Mouse (Mus musculus) hindbrain, embryonic 15.5 days (tissue): ENCODE results near the gene Mettl26. TPM values are rescaled to one million over a fixed set of nuclear protein-coding genes. Genes with fewer than 3 reads are reported as not detected.

Experiments
- ATAC-seq: fragments of 200-750 bp; cut with Nextera tagmentation; 2 replicates; pipeline ENCODE4 v1.8.0; 2017; ENCODE audit warnings: low read depth, moderate number of reproducible peaks, moderate TSS enrichment; ENCODE audit not compliant: low FRiP score
- H3K27ac ChIP-seq: fragments of 300-500 bp; sonication (generic); replicated peaks from 2 replicates; pipeline ENCODE4 v1.5.1; 2015; ENCODE audit warnings: mild to moderate bottlenecking, inconsistent platforms
- H3K27me3 ChIP-seq: fragments of 300-500 bp; sonication (generic); 2 replicates; pipeline ENCODE4 v1.6.1; 2015; ENCODE audit warnings: control low read depth, inconsistent platforms
- H3K36me3 ChIP-seq: fragments of 300-500 bp; sonication (generic); 2 replicates; pipeline ENCODE4 v1.6.1; 2015; ENCODE audit warnings: control low read depth, inconsistent platforms
- H3K4me1 ChIP-seq: fragments of 300-500 bp; sonication (generic); replicated peaks from 2 replicates; pipeline ENCODE4 v1.6.1; 2015; ENCODE audit warnings: control low read depth, inconsistent platforms
- H3K4me2 ChIP-seq: fragments of 300-500 bp; sonication (generic); 2 replicates; pipeline ENCODE4 v1.6.1; 2015; ENCODE audit warnings: moderate library complexity, mild to moderate bottlenecking, inconsistent platforms
- H3K4me3 ChIP-seq: fragments of 300-500 bp; sonication (generic); 2 replicates; pipeline ENCODE4 v1.5.1; 2015; ENCODE audit warnings: mild to moderate bottlenecking, inconsistent platforms
- H3K9ac ChIP-seq: fragments of 300-500 bp; sonication (generic); 2 replicates; pipeline ENCODE4 v1.6.1; 2015; ENCODE audit warnings: inconsistent platforms
- H3K9me3 ChIP-seq: fragments of 300-500 bp; sonication (generic); 2 replicates; pipeline ENCODE4 v1.6.1; 2016; ENCODE audit warnings: control low read depth, inconsistent platforms
- WGBS: fragments of 180-500 bp; shearing (Covaris S2); methylation state at CpG from one replicate; pipeline ENCODE4 v1.1.7; 2015; 5-methylcytosine and 5-hydroxymethylcytosine counted together
- polyA plus RNA-seq: library from polyadenylated mRNA; unstranded; fragments of >200 nt; fragmentation: Nextera tagmentation; extraction: Ambion mirVana; gene quantifications from 2 replicates; pipeline ENCODE4 v1.2.1, GENCODE M21; 2015

Gene Mettl26
- 58.7 and 64.1 TPM in 2 replicates for polyA plus RNA-seq

GRCm38 (mm10) chr17:25874721-25875170 is at the start of gene Mettl26:
Gene Mettl26 (plus strand): TSS chr17:25875074.
- Histone ChIP-seq H3K9ac (peak within 1 kb of the TSS; percentile 85), H3K27me3 (no peaks in the 10 kb centered on the region), H3K9me3 (no peaks in the 10 kb centered on the region), H3K36me3 (0 out of 2 replicates have a peak, but pooled peaks cover 3% of the 10 kb centered on the region), H3K27ac (peak within 1 kb of the TSS; percentile 95), H3K4me1 (peaks cover 27% of the 10 kb centered on the region), H3K4me2 (peak within 1 kb of the TSS; percentile 90), H3K4me3 (peak within 1 kb of the TSS; percentile 64)
- under 1% methylated on average over 25 of the region's 25 CpGs for WGBS
- peak; percentile 67 for ATAC-seq

GRCm38 (mm10) chr17:25825311-25825710 is 49.6 kb upstream of the Mettl26 start:
- Histone ChIP-seq H3K4me1 (peaks cover 67% of the 10 kb centered on the region), H3K4me3 (no peak overlapping the region), H3K9me3 (no peaks in the 10 kb centered on the region), H3K27ac (no peak overlapping the region), H3K4me2 (peak overlapping the region; percentile 91), H3K9ac (no peak overlapping the region), H3K36me3 (peaks cover 16% of the 10 kb centered on the region), H3K27me3 (no peaks in the 10 kb centered on the region)
- no peak for ATAC-seq
- 92% methylated on average over 6 of the region's 6 CpGs for WGBS

DNA sequence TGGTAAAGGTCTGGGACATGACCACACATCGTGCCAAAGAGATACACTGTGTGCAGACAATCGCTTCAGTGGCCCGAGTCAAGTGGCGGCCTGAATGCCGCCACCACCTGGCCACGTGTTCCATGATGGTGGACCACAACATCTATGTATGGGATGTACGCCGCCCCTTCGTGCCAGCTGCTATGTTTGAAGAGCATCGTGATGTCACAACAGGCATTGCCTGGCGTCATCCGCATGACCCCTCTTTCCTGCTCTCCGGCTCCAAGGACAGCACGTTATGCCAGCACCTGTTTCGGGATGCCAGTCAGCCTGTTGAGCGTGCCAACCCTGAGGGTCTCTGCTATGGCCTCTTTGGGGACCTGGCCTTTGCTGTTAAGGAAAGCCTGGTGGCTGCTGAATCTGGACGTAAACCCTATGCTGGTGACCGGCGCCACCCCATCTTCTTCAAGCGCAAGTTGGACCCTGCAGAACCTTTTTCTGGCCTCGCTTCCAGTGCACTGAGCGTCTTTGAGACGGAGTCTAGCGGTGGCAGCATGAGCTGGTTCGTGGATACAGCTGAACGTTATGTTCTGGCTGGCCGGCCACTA is 48.8 kb upstream of the Mettl26 start:
- Histone ChIP-seq H3K4me3 (no peak overlapping the region), H3K27me3 (no peaks in the 10 kb centered on the region), H3K4me2 (no peak overlapping the region), H3K9ac (no peak overlapping the region), H3K27ac (no peak overlapping the region), H3K36me3 (peaks cover 24% of the 10 kb centered on the region), H3K9me3 (no peaks in the 10 kb centered on the region), H3K4me1 (peaks cover 75% of the 10 kb centered on the region)
- 96% methylated on average over 27 of the region's 27 CpGs for WGBS
- no peak for ATAC-seq

GRCm38 (mm10) chr17:25827011-25827410 is 47.9 kb upstream of the Mettl26 start:
- no peak overlapping the region for H3K9ac ChIP-seq
- H3K4me2 ChIP-seq = no peak overlapping the region
- H3K4me3 ChIP-seq = no peak overlapping the region
- peaks cover 28% of the 10 kb centered on the region for H3K36me3 ChIP-seq
- H3K4me1 ChIP-seq = peaks cover 84% of the 10 kb centered on the region
- no peak overlapping the region for H3K27ac ChIP-seq
- WGBS = 95% methylated on average over 13 of the region's 13 CpGs
- no peak for ATAC-seq
- no peaks in the 10 kb centered on the region for H3K27me3 ChIP-seq
- H3K9me3 ChIP-seq = no peaks in the 10 kb centered on the region

- no peak overlapping the region for H3K9ac ChIP-seq
- H3K4me3 ChIP-seq = no peak overlapping the region
- H3K27me3 ChIP-seq = no peaks in the 10 kb centered on the region
- H3K4me2 ChIP-seq = peak overlapping the region; percentile 92
- H3K4me1 ChIP-seq = peaks cover 85% of the 10 kb centered on the region
- no peaks in the 10 kb centered on the region for H3K9me3 ChIP-seq
- no peak for ATAC-seq
- 85% methylated on average over 22 of the region's 22 CpGs for WGBS
- H3K27ac ChIP-seq = peak overlapping the region; percentile 92; the same call in 1 of the 2 replicates
- H3K36me3 ChIP-seq = peaks cover 28% of the 10 kb centered on the region
Observed at GRCm38 (mm10) chr17:25827546-25828222, 47.2 kb upstream of the Mettl26 start.

DNA sequence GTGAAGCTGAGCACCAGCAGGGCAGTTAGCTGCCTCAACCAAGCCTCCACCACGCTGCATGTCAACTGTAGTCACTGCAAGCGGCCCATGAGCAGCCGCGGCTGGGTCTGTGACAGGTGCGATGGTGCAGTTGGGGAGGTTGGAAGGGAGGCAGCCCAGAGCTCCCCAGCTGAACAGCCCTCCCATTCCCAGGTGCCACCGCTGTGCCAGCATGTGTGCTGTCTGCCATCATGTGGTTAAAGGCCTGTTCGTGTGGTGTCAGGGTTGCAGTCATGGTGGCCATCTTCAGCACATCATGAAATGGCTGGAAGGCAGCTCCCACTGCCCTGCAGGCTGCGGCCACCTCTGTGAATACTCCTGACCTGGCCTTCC is 46.7 kb upstream of the Mettl26 start:
- WGBS = 86% methylated on average over 8 of the region's 8 CpGs
- no peaks in the 10 kb centered on the region for H3K27me3 ChIP-seq
- no peak; the same call in 1 of the 2 replicates for ATAC-seq
- H3K27ac ChIP-seq = peak overlapping the region; percentile 92
- H3K4me3 ChIP-seq = peak overlapping the region; percentile 69
- peaks cover 28% of the 10 kb centered on the region for H3K36me3 ChIP-seq
- H3K4me1 ChIP-seq = peaks cover 82% of the 10 kb centered on the region
- H3K4me2 ChIP-seq = peak overlapping the region; percentile 92
- no peaks in the 10 kb centered on the region for H3K9me3 ChIP-seq
- peak overlapping the region; percentile 85 for H3K9ac ChIP-seq

GRCm38 (mm10) chr17:25828712-25829557 is 45.9 kb upstream of the Mettl26 start, which contains the start of gene Jmjd8:
Gene Jmjd8 (plus strand): TSS chr17:25828867.
- peaks cover 28% of the 10 kb centered on the region for H3K36me3 ChIP-seq
- H3K4me3 ChIP-seq = peak within 1 kb of the TSS; percentile 69
- peak within 1 kb of the TSS; percentile 85 for H3K9ac ChIP-seq
- H3K4me2 ChIP-seq = peak within 1 kb of the TSS; percentile 92
- ATAC-seq = peak; percentile 60
- H3K9me3 ChIP-seq = no peaks in the 10 kb centered on the region
- WGBS = 1% methylated on average over 32 of the region's 32 CpGs
- no peaks in the 10 kb centered on the region for H3K27me3 ChIP-seq
- H3K4me1 ChIP-seq = peaks cover 84% of the 10 kb centered on the region
- H3K27ac ChIP-seq = peak within 1 kb of the TSS; percentile 92

GRCm38 (mm10) chr17:25829558-25830017 is 45.3 kb upstream of the Mettl26 start:
- no peak for ATAC-seq
- no peaks in the 10 kb centered on the region for H3K27me3 ChIP-seq
- peak overlapping the region; percentile 69 for H3K4me3 ChIP-seq
- peaks cover 84% of the 10 kb centered on the region for H3K4me1 ChIP-seq
- H3K9me3 ChIP-seq = no peaks in the 10 kb centered on the region
- H3K9ac ChIP-seq = peak overlapping the region; percentile 85
- H3K27ac ChIP-seq = peak overlapping the region; percentile 92
- 38% methylated on average over 8 of the region's 8 CpGs for WGBS
- H3K36me3 ChIP-seq = peaks cover 28% of the 10 kb centered on the region
- H3K4me2 ChIP-seq = peak overlapping the region; percentile 92

- WGBS = 87% methylated on average over 4 of the region's 4 CpGs
- H3K9ac ChIP-seq = no peak overlapping the region
Observed at GRCm38 (mm10) chr17:25830200-25830753, 44.6 kb upstream of the Mettl26 start.

DNA sequence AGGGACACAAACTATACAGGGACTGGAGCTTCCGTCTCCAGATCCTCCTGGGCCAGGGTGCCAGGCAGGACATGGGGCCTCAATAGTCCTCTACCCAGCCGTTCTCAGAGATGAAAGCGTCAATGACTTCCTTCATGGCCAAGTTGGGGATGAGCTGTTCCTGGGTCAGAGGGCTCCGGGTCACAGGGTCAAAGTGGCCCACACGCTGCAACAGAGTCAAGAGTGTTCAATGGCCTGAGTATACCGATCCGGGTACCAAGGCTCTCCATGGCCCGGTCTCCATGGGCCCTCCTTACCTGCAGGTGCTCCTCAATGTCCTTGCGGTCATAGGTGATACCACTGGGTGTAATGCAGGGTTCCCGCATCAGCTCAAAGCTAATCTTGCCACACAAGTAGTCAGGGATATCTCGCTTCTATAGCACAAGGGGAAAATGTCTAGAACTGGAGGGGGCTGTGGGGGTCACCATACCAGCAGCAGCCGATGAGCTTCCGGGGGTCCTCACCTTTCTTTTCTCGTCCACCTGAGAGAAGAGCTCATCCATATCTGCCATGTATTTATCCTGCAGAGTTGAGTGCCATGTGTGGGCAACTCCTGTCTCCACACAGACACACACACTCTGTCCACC is 44.0 kb upstream of the Mettl26 start:
- Histone ChIP-seq H3K9me3 (no peaks in the 10 kb centered on the region), H3K4me1 (peaks cover 84% of the 10 kb centered on the region), H3K27me3 (no peaks in the 10 kb centered on the region), H3K4me3 (peak overlapping the region; percentile 57; the same call in 1 of the 2 replicates), H3K9ac (0 out of 2 replicates have a peak overlapping the region, but pooled peaks have one; percentile 70), H3K36me3 (peaks cover 28% of the 10 kb centered on the region), H3K4me2 (peak overlapping the region; percentile 92), H3K27ac (no peak overlapping the region)
- 88% methylated on average over 14 of the region's 14 CpGs for WGBS
- ATAC-seq = no peak

More at GRCm38 (mm10) chr17:25830200-25830753, 44.6 kb upstream of the Mettl26 start:
- peaks cover 28% of the 10 kb centered on the region for H3K36me3 ChIP-seq
- no peak for ATAC-seq
- H3K27me3 ChIP-seq = no peaks in the 10 kb centered on the region
- H3K4me1 ChIP-seq = peaks cover 84% of the 10 kb centered on the region
- no peak overlapping the region for H3K27ac ChIP-seq
- H3K4me3 ChIP-seq = peak overlapping the region; percentile 69
- H3K9me3 ChIP-seq = no peaks in the 10 kb centered on the region
- peak overlapping the region; percentile 92 for H3K4me2 ChIP-seq
